Comparison of ENCODE assay signal across 35 mouse cellular contexts in the genomic region with DNA sequence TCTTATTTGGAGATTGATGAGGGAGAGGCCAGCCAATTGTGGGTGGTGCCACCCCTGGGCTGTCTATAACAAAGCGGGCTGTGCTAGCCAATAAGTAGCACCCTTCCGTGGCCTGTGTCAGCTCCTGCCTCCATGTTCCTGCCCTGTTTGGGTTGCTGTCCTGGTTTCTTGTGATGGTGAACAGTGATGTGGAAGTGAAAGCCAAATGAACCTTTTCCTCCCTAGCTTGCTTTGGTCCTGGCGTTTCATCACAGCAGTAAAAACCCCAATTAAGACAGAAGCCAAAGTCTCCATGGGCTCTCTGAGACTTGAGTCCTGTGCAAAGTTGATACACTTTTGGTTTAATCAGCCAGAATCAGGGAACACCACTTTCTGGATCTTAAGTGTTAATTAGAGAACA.
"Had no signal": no experiment of that assay in that cellular context is flagged by ENCODE, and none has a peak within 500 bp of the region (broad histone marks: within the 10 kb centered on the region; RNA-seq: fewer than 3 reads in every experiment).

No protein-coding gene starts in this region.

- H3K4me3 ChIP-seq: heart, embryonic 10.5 days; heart, embryonic 12.5 days; heart, embryonic 13.5 days; heart, embryonic 15.5 days; hindbrain, embryonic 10.5 days; hindbrain, embryonic 12.5 days; hindbrain, embryonic 13.5 days; hindbrain, embryonic 15.5 days; intestine, embryonic 15.5 days; kidney, embryonic 15.5 days; layer of hippocampus, adult 2 months had no signal

- H3K27ac ChIP-seq: heart, embryonic 10.5 days; heart, embryonic 13.5 days; heart, embryonic 15.5 days; hindbrain, embryonic 10.5 days; hindbrain, embryonic 12.5 days; hindbrain, embryonic 13.5 days; hindbrain, embryonic 14.5 days; hindbrain, embryonic 15.5 days; hindbrain, postnatal 0 days; intestine, embryonic 15.5 days; kidney, embryonic 15.5 days; kidney, postnatal 0 days; layer of hippocampus, adult 2 months had no signal

- H3K4me1 ChIP-seq: heart, embryonic 10.5 days; heart, embryonic 12.5 days; heart, embryonic 13.5 days; heart, embryonic 15.5 days; hindbrain, embryonic 10.5 days; hindbrain, embryonic 15.5 days; intestine, embryonic 15.5 days; kidney, embryonic 15.5 days had no signal

- H3K27me3 ChIP-seq: heart, embryonic 12.5 days; heart, embryonic 13.5 days; heart, embryonic 15.5 days; hindbrain, embryonic 12.5 days; hindbrain, embryonic 13.5 days; hindbrain, embryonic 15.5 days; intestine, embryonic 15.5 days; kidney, embryonic 15.5 days had no signal

- DNase-seq: heart, postnatal 10 days; heart, postnatal 14 days; heart, postnatal 36 days; heart, postnatal 4 days; kidney, adult 11 months; kidney, adult 18-20 months; kidney, adult 2 months; kidney, adult 8-10 months; kidney, adult 9 months; kidney, postnatal 10 days; kidney, postnatal 14 days; kidney, postnatal 25 days; kidney, postnatal 36 days; kidney, postnatal 4 days; layer of hippocampus, adult 9-11 months; layer of hippocampus, postnatal 36 days had no signal

- H3K4me2 ChIP-seq: heart, embryonic 11.5 days; heart, embryonic 12.5 days; heart, embryonic 13.5 days; heart, embryonic 15.5 days; hindbrain, embryonic 12.5 days; hindbrain, embryonic 13.5 days; hindbrain, embryonic 14.5 days; hindbrain, embryonic 15.5 days; intestine, embryonic 15.5 days; kidney, embryonic 15.5 days had no signal

- H3K36me3 ChIP-seq: heart, embryonic 10.5 days; heart, embryonic 12.5 days; heart, embryonic 13.5 days; heart, embryonic 15.5 days; hindbrain, embryonic 10.5 days; hindbrain, embryonic 12.5 days; hindbrain, embryonic 13.5 days; hindbrain, embryonic 15.5 days; intestine, embryonic 15.5 days; kidney, embryonic 15.5 days had no signal

- ATAC-seq: hindbrain, embryonic 16.5 days; hindbrain, postnatal 0 days; inflammation-experienced regulatory T-cells, adult 6 months; intestine, embryonic 15.5 days; intestine, embryonic 16.5 days; intestine, postnatal 0 days had no signal

- H3K9me3 ChIP-seq: heart, embryonic 10.5 days; heart, embryonic 12.5 days; heart, embryonic 13.5 days; heart, embryonic 15.5 days; hindbrain, embryonic 10.5 days; hindbrain, embryonic 12.5 days; hindbrain, embryonic 13.5 days; hindbrain, embryonic 15.5 days; intestine, embryonic 15.5 days; kidney, embryonic 15.5 days had no signal

- H3K9ac ChIP-seq: heart, embryonic 12.5 days; heart, embryonic 13.5 days; heart, embryonic 15.5 days; hindbrain, embryonic 12.5 days; hindbrain, embryonic 13.5 days; hindbrain, embryonic 14.5 days; hindbrain, embryonic 15.5 days; intestine, embryonic 15.5 days; kidney, embryonic 15.5 days had no signal
